Mouse (Mus musculus) olfactory bulb, adult 2 months (tissue): ENCODE measurements at regions not wholly inside any gene's neighbourhood (a gene's known extent, or its start where the extent isn't known, plus 50 kb on each side); places are given as distances from the start of the nearest gene placed in this dataset.

Source experiments
- CTCF ChIP-seq: fragments of 200-500 bp; IDR thresholded peaks from 2 replicates; pipeline ENCODE4 v1.5.1; 2012; ENCODE audit warnings: low read depth, mild to moderate bottlenecking, low read length, moderate library complexity; ENCODE audit not compliant: insufficient read depth
- POLR2A ChIP-seq: fragments of 200-500 bp; IDR thresholded peaks from 2 replicates; pipeline ENCODE4 v1.6.1; 2012; ENCODE audit warnings: mild to moderate bottlenecking, low read depth, low read length, moderate library complexity; ENCODE audit not compliant: insufficient read depth

GRCm38 (mm10) chr12:77760976-77761375 is 433.1 kb upstream of the Gm6657 start:
- TF ChIP-seq POLR2A = no peak
- TF ChIP-seq CTCF = no peak
